Mouse (Mus musculus): ENCODE data around the gene Dap. TPM values are rescaled to one million over a fixed set of nuclear protein-coding genes. Genes with fewer than 3 reads are reported as not detected.

Gene Dap
- 56.2 and 61.4 TPM in 2 replicates for polyA plus RNA-seq (2014; fragmentation: Nextera tagmentation; extraction: Ambion mirVana)

DNA sequence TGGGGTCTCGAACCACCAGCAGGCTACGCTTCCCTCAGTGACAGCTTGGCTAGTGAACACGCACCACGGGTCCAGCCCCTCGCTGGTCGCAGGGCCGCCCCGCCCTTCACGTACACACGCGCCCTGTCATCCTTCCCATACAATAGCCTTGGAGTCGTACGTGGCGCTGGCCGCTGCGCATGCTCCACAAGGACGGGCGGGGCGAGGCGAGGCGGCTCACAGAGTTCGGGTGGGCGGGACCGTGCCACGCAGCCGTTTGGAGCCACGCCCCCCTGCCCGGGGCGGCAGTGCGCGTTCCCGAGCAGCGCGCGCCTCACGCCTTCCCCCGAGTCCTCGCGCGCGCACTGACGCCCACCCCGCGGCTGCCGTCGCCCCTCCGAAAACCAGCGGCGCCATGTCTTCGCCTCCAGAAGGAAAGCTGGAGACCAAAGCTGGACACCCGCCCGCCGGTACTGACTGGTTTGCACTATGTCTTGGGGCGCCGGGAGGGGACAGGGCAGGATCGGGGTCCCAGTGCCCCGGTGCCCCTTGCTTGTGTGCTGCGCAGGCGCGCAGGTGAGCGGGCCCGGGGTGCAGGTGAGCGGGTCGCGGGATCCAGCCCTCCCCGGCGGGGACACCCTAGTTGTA is at the start of gene Dap:
TSS of gene Dap (plus strand) at position 180 of the 627 bp plus-strand sequence.
- Histone ChIP-seq H3K27me3 (ENCODE audit: control insufficient read depth, insufficient read depth, low read length) (no peaks in the 10 kb centered on the region), H3K9ac (replicated peaks; ENCODE audit: low read length) (peak within 1 kb of the TSS; percentile 79), H3K4me1 (ENCODE audit: control insufficient read depth, insufficient read depth, low read length) (no peaks in the 10 kb centered on the region), H3K27ac (replicated peaks; ENCODE audit: low read depth, low read length) (no peak within 1 kb of the TSS), H3K36me3 (replicated peaks; ENCODE audit: control insufficient read depth, insufficient read depth, low read depth, low read length) (no peaks in the 10 kb centered on the region), H3K4me2 (ENCODE audit: low read depth, low read length) (peak within 1 kb of the TSS; percentile 64), H3K9me3 (replicated peaks; ENCODE audit: control insufficient read depth, low read length) (no peaks in the 10 kb centered on the region), H3K4me3 (ENCODE audit: low read depth, low read length) (peak within 1 kb of the TSS; percentile 66)
- under 1% methylated on average over 61 of the region's 67 CpGs for WGBS
- ATAC-seq (replicated peaks; ENCODE audit: insufficient number of reproducible peaks, low FRiP score, low TSS enrichment, low read depth), result peak; percentile 99
- peak; percentile 97 for DNase-seq (ENCODE audit: low spot score)

DNA sequence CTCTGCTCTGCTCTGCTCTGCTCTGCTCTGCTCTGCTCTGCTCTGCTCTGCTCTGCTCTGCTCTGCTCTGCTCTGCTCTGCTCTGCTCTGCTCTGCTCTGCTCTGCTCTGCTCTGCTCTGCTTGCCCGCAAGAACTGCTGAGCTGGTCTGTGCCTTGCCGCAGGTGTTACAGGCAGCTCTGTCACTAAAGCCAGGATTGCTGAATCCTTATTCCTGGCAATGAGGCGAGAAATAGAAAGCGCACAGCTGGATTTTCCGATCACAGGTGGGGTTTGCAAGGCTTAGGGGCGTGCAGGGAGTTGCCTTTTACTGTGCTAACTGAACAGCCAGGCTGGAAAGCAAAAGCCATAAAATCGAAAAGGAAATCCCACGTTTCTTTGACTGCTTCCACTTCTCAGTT is 47.5 kb upstream of the Dap start:
- Histone ChIP-seq H3K9ac (replicated peaks; ENCODE audit: low read length) (no peak overlapping the region), H3K27me3 (ENCODE audit: control insufficient read depth, insufficient read depth, low read length) (no peaks in the 10 kb centered on the region), H3K36me3 (replicated peaks; ENCODE audit: control insufficient read depth, insufficient read depth, low read depth, low read length) (no peaks in the 10 kb centered on the region), H3K4me1 (ENCODE audit: control insufficient read depth, insufficient read depth, low read length) (no peaks in the 10 kb centered on the region), H3K4me3 (ENCODE audit: low read depth, low read length) (no peak overlapping the region), H3K27ac (replicated peaks; ENCODE audit: low read depth, low read length) (no peak overlapping the region), H3K9me3 (replicated peaks; ENCODE audit: control insufficient read depth, low read length) (no peaks in the 10 kb centered on the region), H3K4me2 (ENCODE audit: low read depth, low read length) (no peak overlapping the region)
- DNase-seq (ENCODE audit: low spot score), result no peak
- 60% methylated on average over 8 of the region's 8 CpGs for WGBS
- ATAC-seq (replicated peaks; ENCODE audit: insufficient number of reproducible peaks, low FRiP score, low TSS enrichment, low read depth), result no peak

DNA sequence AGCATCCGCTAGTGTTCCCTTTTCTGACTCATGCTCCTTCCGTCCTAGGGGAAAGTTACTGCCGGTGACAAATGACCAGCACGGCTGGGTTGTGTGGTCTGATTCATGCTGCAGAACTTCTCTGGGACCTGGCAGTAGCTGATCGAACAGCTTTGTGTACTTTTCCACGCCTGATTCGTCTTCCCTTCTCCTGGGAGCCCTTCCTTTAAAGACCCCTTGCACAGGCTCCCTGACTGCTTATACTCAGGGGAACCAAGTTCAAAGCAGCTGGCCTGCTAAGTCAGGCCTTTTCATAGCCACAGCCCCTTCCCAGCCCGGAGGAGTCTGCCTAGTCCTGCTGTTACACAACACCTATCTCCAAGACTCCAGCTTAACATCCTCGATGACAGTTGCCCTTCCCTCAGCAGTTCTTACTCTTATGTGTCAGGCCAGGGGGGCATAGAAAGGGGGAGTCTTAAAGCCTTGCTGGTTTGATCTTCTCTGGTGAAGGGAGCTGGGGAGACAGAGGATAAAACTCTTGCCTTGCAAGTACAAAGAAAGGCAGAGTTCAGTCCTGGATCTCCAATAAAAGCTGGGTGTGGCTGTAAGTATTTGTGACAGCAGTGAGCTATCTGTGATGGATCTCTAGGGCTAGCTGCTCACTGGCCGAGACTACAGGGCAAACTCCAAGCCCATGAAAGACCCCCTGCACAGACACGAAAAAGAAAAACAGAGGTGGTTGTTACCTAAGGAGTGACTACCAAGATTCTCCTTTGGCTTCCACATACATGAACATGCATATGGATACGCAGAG is 39.3 kb upstream of the Dap start:
- 74% methylated on average over 12 of the region's 12 CpGs for WGBS
- ATAC-seq (replicated peaks; ENCODE audit: insufficient number of reproducible peaks, low FRiP score, low TSS enrichment, low read depth) (no peak), DNase-seq (ENCODE audit: low spot score) (no peak)
- Histone ChIP-seq H3K4me1 (ENCODE audit: control insufficient read depth, insufficient read depth, low read length) (no peaks in the 10 kb centered on the region), H3K27ac (replicated peaks; ENCODE audit: low read depth, low read length) (no peak overlapping the region), H3K4me3 (ENCODE audit: low read depth, low read length) (no peak overlapping the region), H3K27me3 (ENCODE audit: control insufficient read depth, insufficient read depth, low read length) (no peaks in the 10 kb centered on the region), H3K9me3 (replicated peaks; ENCODE audit: control insufficient read depth, low read length) (no peaks in the 10 kb centered on the region), H3K9ac (replicated peaks; ENCODE audit: low read length) (no peak overlapping the region), H3K36me3 (replicated peaks; ENCODE audit: control insufficient read depth, insufficient read depth, low read depth, low read length) (no peaks in the 10 kb centered on the region), H3K4me2 (ENCODE audit: low read depth, low read length) (no peak overlapping the region)

DNA sequence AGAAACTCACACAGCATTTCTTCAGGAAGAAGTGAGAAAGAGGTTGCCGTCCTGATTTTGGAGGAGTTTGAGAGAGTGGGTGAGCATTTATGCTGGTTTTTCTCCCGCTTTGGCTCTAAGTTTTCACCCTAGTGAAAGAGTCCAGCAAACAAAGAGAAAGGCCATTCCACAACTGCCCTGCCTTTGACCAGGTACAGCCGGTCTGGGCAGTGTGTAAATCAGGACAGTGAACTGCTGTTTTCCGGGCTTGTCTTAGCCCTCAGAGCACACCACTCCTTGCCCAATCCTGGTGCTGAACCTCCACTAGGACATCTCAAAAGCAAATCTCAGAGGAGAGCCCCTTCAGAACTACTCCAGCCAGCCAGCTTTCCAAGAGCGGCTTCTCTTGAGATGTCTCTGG is 38.6 kb upstream of the Dap start:
- no peak overlapping the region for H3K27ac ChIP-seq (replicated peaks; ENCODE audit: low read depth, low read length)
- no peaks in the 10 kb centered on the region for H3K4me1 ChIP-seq (ENCODE audit: control insufficient read depth, insufficient read depth, low read length)
- DNase-seq (ENCODE audit: low spot score) (no peak), ATAC-seq (replicated peaks; ENCODE audit: insufficient number of reproducible peaks, low FRiP score, low TSS enrichment, low read depth) (no peak)
- 91% methylated on average over 5 of the region's 5 CpGs for WGBS
- H3K4me2 ChIP-seq (ENCODE audit: low read depth, low read length), result no peak overlapping the region
- H3K9me3 ChIP-seq (replicated peaks; ENCODE audit: control insufficient read depth, low read length), result no peaks in the 10 kb centered on the region
- H3K36me3 ChIP-seq (replicated peaks; ENCODE audit: control insufficient read depth, insufficient read depth, low read depth, low read length), result no peaks in the 10 kb centered on the region
- no peaks in the 10 kb centered on the region for H3K27me3 ChIP-seq (ENCODE audit: control insufficient read depth, insufficient read depth, low read length)
- no peak overlapping the region for H3K9ac ChIP-seq (replicated peaks; ENCODE audit: low read length)
- H3K4me3 ChIP-seq (ENCODE audit: low read depth, low read length), result no peak overlapping the region

DNA sequence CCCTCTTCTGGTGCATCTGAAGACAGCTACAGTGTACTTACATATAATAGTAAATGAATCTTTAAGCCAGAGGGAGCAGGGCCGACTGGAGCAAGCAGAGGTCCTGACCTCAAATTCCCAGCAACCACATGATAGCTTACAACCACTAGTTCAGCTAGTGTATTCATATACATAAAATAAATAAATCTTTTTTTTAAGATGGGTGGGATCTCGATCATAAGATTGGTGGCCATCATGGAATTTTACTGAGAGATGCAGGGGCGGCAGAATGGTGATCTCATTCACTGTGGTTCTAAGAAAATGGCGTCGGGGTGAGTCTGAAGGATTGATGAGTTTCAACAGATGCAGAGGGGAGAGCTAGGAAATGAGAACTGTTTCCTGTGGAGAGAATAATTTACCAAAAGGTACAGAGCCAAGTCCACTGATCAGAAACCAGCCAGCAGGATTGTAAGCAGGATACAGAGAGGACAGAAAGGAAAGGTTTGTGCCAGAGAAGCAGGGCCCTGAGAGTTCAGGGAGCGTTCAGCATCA is 37.7 kb upstream of the Dap start:
- no peaks in the 10 kb centered on the region for H3K27me3 ChIP-seq (ENCODE audit: control insufficient read depth, insufficient read depth, low read length)
- no peak overlapping the region for H3K9ac ChIP-seq (replicated peaks; ENCODE audit: low read length)
- WGBS, result 81% methylated on average over 6 of the region's 6 CpGs
- no peaks in the 10 kb centered on the region for H3K9me3 ChIP-seq (replicated peaks; ENCODE audit: control insufficient read depth, low read length)
- no peaks in the 10 kb centered on the region for H3K36me3 ChIP-seq (replicated peaks; ENCODE audit: control insufficient read depth, insufficient read depth, low read depth, low read length)
- H3K4me3 ChIP-seq (ENCODE audit: low read depth, low read length), result no peak overlapping the region
- DNase-seq (ENCODE audit: low spot score), result no peak
- no peak overlapping the region for H3K27ac ChIP-seq (replicated peaks; ENCODE audit: low read depth, low read length)
- ATAC-seq (replicated peaks; ENCODE audit: insufficient number of reproducible peaks, low FRiP score, low TSS enrichment, low read depth), result no peak
- H3K4me1 ChIP-seq (ENCODE audit: control insufficient read depth, insufficient read depth, low read length), result no peaks in the 10 kb centered on the region
- no peak overlapping the region for H3K4me2 ChIP-seq (ENCODE audit: low read depth, low read length)

DNA sequence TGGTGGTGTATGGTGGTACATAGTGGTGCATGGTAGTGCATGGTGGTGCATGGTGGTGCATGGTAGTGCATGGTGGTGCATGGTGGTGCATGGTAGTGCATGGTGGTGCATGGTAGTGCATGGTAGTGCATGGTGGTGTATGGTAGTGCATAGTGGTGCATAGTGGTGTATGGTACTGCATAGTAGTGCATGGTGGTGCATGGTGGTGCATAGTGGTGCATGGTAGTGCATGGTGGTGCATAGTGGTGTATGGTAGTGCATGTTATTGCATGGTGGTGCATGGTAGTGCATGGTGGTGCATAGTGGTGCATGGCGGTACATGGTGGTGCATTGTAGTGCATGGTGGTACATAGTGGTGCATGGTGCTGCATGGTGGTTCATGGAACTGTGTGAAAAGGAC is 31.6 kb upstream of the Dap start:
- Histone ChIP-seq H3K9ac (replicated peaks; ENCODE audit: low read length) (no peak overlapping the region), H3K4me2 (ENCODE audit: low read depth, low read length) (no peak overlapping the region), H3K27me3 (ENCODE audit: control insufficient read depth, insufficient read depth, low read length) (no peaks in the 10 kb centered on the region), H3K27ac (replicated peaks; ENCODE audit: low read depth, low read length) (no peak overlapping the region), H3K9me3 (replicated peaks; ENCODE audit: control insufficient read depth, low read length) (no peaks in the 10 kb centered on the region), H3K4me1 (ENCODE audit: control insufficient read depth, insufficient read depth, low read length) (no peaks in the 10 kb centered on the region), H3K36me3 (replicated peaks; ENCODE audit: control insufficient read depth, insufficient read depth, low read depth, low read length) (no peaks in the 10 kb centered on the region), H3K4me3 (ENCODE audit: low read depth, low read length) (no peak overlapping the region)
- ATAC-seq (replicated peaks; ENCODE audit: insufficient number of reproducible peaks, low FRiP score, low TSS enrichment, low read depth) (no peak), DNase-seq (ENCODE audit: low spot score) (no peak)
- 100% methylated on average over 1 of the region's 1 CpGs for WGBS

DNA sequence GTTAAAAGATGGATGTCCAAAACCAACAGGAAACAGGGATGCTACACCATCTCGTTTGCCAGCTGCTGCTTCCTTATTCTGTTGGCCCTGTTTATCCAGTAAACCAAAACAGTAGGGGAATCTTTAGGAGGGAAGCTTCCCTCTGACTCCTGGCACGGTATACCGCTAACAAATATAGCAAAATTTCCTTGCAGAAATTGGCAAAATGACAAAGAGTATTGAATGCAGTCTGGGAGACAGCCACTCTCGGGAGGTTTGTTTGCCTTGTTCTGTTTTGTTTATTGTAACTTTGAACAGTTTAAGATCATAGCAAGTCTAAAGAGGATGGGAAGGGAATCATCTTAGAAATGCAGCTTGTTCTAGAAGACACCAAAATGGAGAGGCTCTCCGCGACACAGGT is 28.3 kb upstream of the Dap start:
- no peaks in the 10 kb centered on the region for H3K9me3 ChIP-seq (replicated peaks; ENCODE audit: control insufficient read depth, low read length)
- no peak overlapping the region for H3K9ac ChIP-seq (replicated peaks; ENCODE audit: low read length)
- ATAC-seq (replicated peaks; ENCODE audit: insufficient number of reproducible peaks, low FRiP score, low TSS enrichment, low read depth) (no peak), DNase-seq (ENCODE audit: low spot score) (no peak)
- H3K27ac ChIP-seq (replicated peaks; ENCODE audit: low read depth, low read length), result no peak overlapping the region
- H3K27me3 ChIP-seq (ENCODE audit: control insufficient read depth, insufficient read depth, low read length), result no peaks in the 10 kb centered on the region
- H3K4me3 ChIP-seq (ENCODE audit: low read depth, low read length), result no peak overlapping the region
- WGBS, result 85% methylated on average over 6 of the region's 6 CpGs
- no peaks in the 10 kb centered on the region for H3K4me1 ChIP-seq (ENCODE audit: control insufficient read depth, insufficient read depth, low read length)
- H3K4me2 ChIP-seq (ENCODE audit: low read depth, low read length), result no peak overlapping the region
- no peaks in the 10 kb centered on the region for H3K36me3 ChIP-seq (replicated peaks; ENCODE audit: control insufficient read depth, insufficient read depth, low read depth, low read length)

Measured in embryonic facial prominence, embryonic 11.5 days (tissue).